Mouse (Mus musculus): Measurements from ENCODE around the gene Lrrc26. TPM values are rescaled to one million over a fixed set of nuclear protein-coding genes. Genes with fewer than 3 reads are reported as not detected.

The Lrrc26 gene
- polyA plus RNA-seq, 1 experiment, result not detected

DNA sequence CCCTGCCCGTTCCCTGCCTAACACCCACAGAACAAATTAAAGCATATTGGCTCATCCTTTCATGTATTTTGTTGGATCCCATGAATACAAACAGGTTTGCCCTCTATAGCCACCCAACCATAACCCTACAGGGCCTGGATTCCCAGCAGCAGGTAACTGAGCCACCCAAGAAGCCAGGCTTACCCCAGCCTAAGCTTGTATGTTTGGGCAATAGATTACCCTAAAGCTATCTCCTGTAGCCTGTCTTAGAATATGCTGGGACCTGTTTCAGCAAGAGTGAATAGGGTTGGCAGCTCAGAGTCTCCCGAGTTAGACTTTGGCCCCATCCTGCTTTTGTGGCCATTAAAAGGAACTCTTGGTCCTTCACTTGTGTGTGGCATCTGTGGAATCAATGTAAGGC is 4.2 kb upstream of the Lrrc26 start:
- TF ChIP-seq GATA1 (IDR thresholded peaks at IDR 0.05; ENCODE audit: borderline replicate concordance, low read length) (no peak), FLI1 (IDR thresholded peaks at IDR 0.05; ENCODE audit: low read length) (no peak)
- Histone ChIP-seq H3K36me3 (replicated peaks; ENCODE audit: low read length) (peaks cover 59% of the 10 kb centered on the region), H3K27me3 (replicated peaks) (peaks cover 40% of the 10 kb centered on the region), H3K9me3 (no peaks in the 10 kb centered on the region), H3K4me3 (replicated peaks) (no peak overlapping the region), H3K4me1 (peaks cover 25% of the 10 kb centered on the region)

DNA sequence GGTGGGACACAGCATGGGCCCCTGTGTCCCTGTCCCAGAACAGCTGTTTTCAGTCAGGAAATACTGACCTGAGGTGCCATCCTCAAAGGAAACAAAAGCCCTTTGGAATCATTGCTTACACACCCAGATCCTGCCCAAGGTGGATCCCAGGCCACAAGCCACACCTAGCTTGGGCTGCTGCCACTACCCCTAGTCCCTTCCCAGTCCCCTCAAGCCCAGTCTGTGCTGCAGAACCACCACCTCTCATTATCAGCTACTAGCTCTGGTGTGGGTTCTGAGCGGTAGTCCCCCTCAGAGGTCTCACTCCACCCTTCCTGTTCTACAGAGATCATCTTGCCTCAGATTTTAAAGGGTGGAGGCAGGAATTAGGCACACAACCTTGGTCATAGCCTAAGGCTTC is 3.4 kb upstream of the Lrrc26 start:
- peaks cover 48% of the 10 kb centered on the region for H3K27me3 ChIP-seq (replicated peaks)
- H3K36me3 ChIP-seq (replicated peaks; ENCODE audit: low read length), result peaks cover 52% of the 10 kb centered on the region
- TF ChIP-seq GATA1 (IDR thresholded peaks at IDR 0.05; ENCODE audit: borderline replicate concordance, low read length), result no peak
- TF ChIP-seq FLI1 (IDR thresholded peaks at IDR 0.05; ENCODE audit: low read length), result no peak

DNA sequence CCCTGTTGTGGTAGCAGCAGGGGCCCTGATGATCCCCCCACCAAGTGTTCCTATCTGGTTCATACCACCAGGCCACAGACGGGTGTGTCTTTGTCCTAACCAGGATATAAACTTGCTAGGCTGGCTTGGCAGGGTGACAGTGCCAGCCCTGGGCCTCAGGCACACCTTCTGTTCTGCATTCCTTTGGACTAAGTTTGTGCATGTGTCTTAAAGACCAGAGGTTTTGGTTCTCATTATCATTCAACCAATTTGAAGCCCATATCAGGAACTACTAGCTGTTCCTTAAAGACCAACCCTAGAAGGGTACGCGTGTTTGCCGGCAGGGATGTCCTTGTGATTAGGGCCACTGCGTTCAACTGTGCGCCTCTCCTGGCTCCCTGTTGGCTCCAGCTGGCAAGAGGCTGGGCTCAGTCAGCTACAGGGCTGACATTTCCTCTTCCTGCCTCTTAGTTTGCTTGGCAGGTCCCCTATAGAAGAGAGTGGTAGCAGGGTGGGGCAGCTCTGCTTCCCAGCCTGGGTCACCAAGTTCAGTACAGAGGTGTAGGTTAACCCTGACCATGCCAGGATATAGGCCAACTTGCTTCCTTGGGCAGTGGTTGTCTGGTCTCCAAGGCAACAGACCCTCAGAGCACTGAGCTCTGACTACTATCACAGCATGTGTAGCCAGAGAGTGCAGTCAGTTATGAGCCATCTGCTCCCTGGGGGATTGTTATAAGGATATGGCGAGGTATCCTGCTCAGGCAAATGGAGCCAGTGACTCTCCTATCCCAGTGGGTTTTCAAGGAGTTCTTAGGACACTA is 2.7 kb upstream of the Lrrc26 start:
- TF ChIP-seq GATA1 (IDR thresholded peaks at IDR 0.05; ENCODE audit: borderline replicate concordance, low read length), result no peak
- TF ChIP-seq FLI1 (IDR thresholded peaks at IDR 0.05; ENCODE audit: low read length), result no peak
- no peaks in the 10 kb centered on the region for H3K9me3 ChIP-seq
- H3K4me1 ChIP-seq, result peaks cover 39% of the 10 kb centered on the region
- H3K27me3 ChIP-seq (replicated peaks), result peaks cover 55% of the 10 kb centered on the region
- no peak overlapping the region for H3K4me3 ChIP-seq (replicated peaks)
- H3K36me3 ChIP-seq (replicated peaks; ENCODE audit: low read length), result peaks cover 47% of the 10 kb centered on the region

More for the DNA sequence above, 3.4 kb upstream of the Lrrc26 start:
- Histone ChIP-seq H3K4me3 (replicated peaks) (no peak overlapping the region), H3K4me1 (peaks cover 33% of the 10 kb centered on the region), H3K9me3 (no peaks in the 10 kb centered on the region)

DNA sequence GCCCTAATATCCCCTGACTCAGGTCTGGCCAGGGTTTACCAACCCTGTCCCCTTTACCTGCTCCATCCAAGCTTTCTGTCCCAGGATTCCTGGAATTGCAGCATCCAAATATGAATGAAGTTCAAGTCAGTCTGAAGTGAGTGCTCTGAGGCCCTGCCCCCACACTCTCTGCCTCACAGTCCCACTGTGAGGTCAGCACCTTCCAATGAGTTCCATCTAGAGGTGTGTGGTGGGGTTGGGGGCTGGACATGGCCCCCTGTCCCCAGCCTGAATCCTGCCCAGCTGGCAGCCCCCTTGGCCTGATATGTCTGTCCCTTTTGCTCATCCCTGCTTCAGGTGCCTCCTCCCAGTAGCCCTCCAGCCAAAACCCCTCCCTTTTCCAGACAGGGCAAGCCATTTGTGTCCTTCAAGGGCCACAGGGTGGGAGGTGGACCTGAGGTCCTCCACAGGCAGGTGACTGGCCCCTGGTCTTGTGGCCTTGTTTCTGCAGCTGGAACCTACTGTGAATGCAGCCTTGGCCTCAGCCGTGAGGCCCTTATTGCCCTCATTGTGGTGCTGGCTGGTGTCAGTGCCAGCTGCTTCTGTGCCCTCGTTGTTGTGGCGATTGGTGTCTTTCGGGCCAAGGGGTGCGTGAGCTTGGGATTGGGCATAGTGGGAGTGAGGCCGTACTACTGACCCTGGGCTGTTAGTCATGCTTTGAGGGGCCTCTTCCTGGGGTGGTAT is 1.6 kb upstream of the Lrrc26 start, which contains the start of gene Tmem210:
Gene Tmem210, plus strand, starts transcription at position 219 of the 723 bp plus-strand sequence.
- Histone ChIP-seq H3K27me3 (replicated peaks) (peaks cover 66% of the 10 kb centered on the region), H3K9me3 (no peaks in the 10 kb centered on the region), H3K4me3 (replicated peaks) (no peak within 1 kb of the TSS), H3K36me3 (replicated peaks; ENCODE audit: low read length) (peaks cover 36% of the 10 kb centered on the region), H3K4me1 (peaks cover 46% of the 10 kb centered on the region)
- TF ChIP-seq GATA1 (IDR thresholded peaks at IDR 0.05; ENCODE audit: borderline replicate concordance, low read length) (no peak), FLI1 (IDR thresholded peaks at IDR 0.05; ENCODE audit: low read length) (no peak)

DNA sequence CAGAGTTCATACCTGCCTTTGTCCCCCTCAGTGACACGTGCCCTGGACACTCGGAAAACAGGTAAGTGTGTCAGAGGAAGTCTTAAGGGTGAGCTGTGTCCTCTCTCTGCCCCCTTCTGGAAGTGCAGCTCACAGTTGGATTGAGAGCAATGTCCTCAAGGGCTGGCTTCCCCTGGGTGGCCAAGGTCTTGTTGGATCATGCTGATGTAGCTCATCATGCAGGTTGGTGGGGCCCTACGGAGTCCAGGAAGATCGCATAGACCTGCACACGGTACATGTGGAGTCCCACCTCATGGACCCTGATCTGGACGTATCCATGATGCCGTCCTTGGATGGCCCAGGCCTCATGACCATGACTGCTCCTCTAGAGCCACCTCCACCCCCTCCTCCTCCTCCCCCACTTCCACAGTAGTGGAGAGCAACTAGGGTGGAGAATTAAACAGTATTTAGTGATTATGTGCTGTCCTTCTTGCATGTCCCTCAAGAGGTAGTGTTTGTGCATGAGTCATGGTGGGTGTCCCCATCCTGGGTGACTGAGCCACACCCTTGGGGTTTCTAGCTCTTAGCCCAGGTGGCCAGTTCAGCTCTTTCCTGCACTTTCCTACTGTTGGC is 875 bp upstream of the Lrrc26 start:
- H3K36me3 ChIP-seq (replicated peaks; ENCODE audit: low read length), result peaks cover 29% of the 10 kb centered on the region
- H3K27me3 ChIP-seq (replicated peaks), result peaks cover 73% of the 10 kb centered on the region
- no peaks in the 10 kb centered on the region for H3K9me3 ChIP-seq
- H3K4me3 ChIP-seq (replicated peaks), result no peak overlapping the region
- peaks cover 46% of the 10 kb centered on the region for H3K4me1 ChIP-seq
- no peak for TF ChIP-seq GATA1 (IDR thresholded peaks at IDR 0.05; ENCODE audit: borderline replicate concordance, low read length)
- TF ChIP-seq FLI1 (IDR thresholded peaks at IDR 0.05; ENCODE audit: low read length), result no peak

DNA sequence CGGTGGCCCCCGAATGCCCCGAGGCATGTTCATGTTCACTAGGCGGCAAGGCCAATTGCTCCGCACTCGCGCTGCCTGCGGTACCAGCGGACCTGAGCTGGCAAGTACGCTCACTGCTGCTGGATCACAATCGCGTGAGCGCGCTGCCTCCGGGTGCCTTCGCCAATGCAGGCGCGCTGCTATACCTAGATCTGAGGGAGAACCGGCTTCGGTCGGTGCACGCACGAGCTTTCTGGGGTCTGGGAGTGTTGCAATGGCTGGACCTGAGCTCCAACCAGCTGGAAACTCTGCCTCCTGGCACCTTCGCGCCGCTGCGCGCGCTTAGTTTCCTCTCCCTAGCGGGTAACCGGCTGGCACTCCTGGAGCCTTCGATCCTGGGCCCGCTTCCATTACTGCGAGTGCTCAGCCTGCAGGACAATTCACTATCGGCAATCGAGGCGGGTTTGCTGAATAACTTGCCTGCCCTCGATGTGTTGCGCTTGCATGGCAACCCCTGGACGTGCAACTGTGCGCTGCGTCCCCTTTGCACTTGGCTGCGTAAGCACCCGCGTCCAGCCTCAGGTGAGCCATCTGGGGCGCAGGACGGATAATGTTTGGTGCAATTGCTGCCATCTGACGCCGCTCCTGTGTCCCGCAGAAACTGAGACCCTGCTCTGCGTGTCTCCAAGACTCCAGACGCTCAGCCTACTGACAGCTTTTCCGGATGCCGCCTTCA is 543 bp downstream of the Lrrc26 start:
- Histone ChIP-seq H3K4me3 (replicated peaks) (peak overlapping the region; percentile 59), H3K27me3 (replicated peaks) (peaks cover 87% of the 10 kb centered on the region), H3K36me3 (replicated peaks; ENCODE audit: low read length) (peaks cover 15% of the 10 kb centered on the region), H3K9me3 (no peaks in the 10 kb centered on the region), H3K4me1 (peaks cover 46% of the 10 kb centered on the region)
- no peak for TF ChIP-seq FLI1 (IDR thresholded peaks at IDR 0.05; ENCODE audit: low read length)
- TF ChIP-seq GATA1 (IDR thresholded peaks at IDR 0.05; ENCODE audit: borderline replicate concordance, low read length), result no peak

DNA sequence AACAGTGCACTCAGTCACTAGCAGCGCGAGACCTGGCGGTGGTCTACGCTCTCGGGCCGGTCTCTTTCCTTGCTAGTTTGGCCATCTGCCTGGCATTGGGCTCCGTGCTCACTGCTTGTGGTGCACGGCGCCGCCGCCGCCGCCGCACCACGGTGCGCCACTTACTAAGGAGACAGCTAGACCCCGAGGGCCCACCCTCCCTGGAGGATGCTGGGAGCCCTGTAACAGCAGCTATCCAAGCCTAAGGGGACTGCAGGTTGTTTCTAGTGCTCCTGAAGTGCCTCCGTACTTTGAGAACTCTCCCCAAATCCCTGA is 1.1 kb downstream of the Lrrc26 start:
- H3K9me3 ChIP-seq, result no peaks in the 10 kb centered on the region
- H3K4me1 ChIP-seq, result peaks cover 45% of the 10 kb centered on the region
- peaks cover 92% of the 10 kb centered on the region for H3K27me3 ChIP-seq (replicated peaks)
- H3K36me3 ChIP-seq (replicated peaks; ENCODE audit: low read length), result peaks cover 10% of the 10 kb centered on the region
- no peak for TF ChIP-seq FLI1 (IDR thresholded peaks at IDR 0.05; ENCODE audit: low read length)
- no peak for TF ChIP-seq GATA1 (IDR thresholded peaks at IDR 0.05; ENCODE audit: borderline replicate concordance, low read length)
- peak overlapping the region; percentile 59 for H3K4me3 ChIP-seq (replicated peaks)

DNA sequence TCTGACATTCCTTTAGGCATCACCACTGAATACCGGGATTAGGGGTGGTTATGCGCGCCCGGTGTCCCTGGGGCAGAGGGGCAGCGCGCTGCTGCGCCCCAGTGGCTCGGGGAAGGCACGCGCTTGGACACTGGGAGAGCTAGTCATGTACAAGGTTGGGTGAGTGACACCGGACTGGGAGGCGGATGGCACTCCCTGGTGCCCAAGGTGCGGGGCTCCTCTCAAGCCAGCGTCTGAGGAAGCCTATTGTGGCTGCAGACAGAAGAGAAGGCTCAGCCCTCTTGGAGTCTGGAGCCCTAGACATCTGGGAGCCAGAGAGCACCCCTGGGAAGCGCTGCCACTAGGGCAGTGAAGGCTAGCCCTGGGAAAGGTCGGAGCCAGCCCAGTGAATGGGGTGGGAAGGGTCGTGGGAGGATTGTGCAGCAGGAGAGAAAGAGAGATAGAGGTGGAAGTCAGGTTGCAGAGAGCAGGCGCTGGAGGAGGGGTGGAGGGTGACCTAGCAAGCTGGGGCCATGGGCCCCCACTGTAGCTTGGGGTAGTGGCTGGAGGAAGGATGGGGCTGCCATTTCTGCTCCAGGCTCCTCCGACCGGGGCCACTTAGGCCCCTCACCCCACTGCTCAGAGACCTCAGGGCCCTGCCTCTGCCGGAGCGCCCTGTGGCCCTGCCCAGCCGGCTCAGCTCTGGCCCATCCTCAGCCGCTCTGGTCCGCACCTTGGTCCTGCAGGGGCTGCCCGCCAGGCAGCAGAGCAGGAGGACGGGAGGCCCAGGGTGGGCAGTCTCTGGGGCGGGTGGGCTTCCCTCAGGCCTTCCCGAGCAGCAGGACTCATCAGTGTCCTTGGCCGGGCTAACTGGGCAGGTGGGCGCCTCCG is 1.7 kb downstream of the Lrrc26 start:
- H3K27me3 ChIP-seq (replicated peaks), result peaks cover 98% of the 10 kb centered on the region

More for the DNA sequence above, 1.7 kb downstream of the Lrrc26 start:
- peaks cover 39% of the 10 kb centered on the region for H3K4me1 ChIP-seq
- H3K4me3 ChIP-seq (replicated peaks), result no peak overlapping the region
- peaks cover 3% of the 10 kb centered on the region for H3K36me3 ChIP-seq (replicated peaks; ENCODE audit: low read length)
- TF ChIP-seq FLI1 (IDR thresholded peaks at IDR 0.05; ENCODE audit: low read length), result no peak
- no peak for TF ChIP-seq GATA1 (IDR thresholded peaks at IDR 0.05; ENCODE audit: borderline replicate concordance, low read length)
- no peaks in the 10 kb centered on the region for H3K9me3 ChIP-seq

Data from megakaryocyte, embryonic 14.5 days (primary cell).